Mouse (Mus musculus) cerebellum, postnatal 14 days (tissue): ENCODE data around the gene Adam23.

Experiments used
- DNase-seq, 2 experiments: peaks; one replicate each; pipeline ENCODE4 v3.0.0; 2021; ENCODE audit warnings: mixed read lengths in 2 of 2

The Adam23 gene

DNA sequence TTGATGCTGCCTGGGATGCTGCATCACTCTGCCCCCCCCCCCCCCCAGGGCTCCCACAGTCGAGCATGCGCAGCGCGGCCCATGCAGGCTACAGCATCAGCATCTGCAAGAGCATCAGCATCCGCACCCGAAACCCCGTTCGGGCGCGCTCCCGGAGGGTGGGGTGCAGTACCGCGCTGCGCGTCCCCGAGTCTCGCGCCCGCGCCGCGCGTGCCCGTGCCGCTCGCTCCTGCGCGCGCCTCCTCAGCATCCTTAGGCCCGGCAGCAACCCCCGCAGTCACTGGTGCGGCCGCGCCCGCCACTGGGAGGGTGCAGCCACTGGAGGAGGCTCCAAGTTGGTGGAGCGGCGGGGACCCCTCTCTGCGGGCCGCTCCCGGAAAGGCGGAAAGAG lies at the start of gene Adam23:
Gene Adam23 (plus strand): TSS at position 236 of the 391 bp plus-strand sequence.
- peak; percentile 86 to 89 for DNase-seq

DNA sequence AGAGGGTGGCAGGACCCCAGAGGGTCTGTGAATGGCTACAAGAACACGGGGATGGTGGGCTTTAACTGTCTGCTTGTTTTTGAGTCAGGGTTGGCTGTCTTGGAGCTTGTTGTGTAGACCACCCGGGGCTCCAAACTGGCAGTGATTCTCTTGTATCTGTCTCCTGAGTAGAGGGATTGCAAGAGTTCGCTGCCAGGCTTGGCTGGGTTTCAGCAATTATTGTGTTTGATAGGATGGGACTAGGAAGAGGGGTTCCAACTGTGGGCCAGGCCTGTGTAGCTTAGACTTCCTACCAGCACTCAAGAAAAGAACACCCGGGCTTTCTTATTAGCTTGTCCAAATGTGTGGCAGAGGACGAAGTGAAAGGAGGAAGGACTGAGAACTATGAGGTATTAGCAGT lies 44.6 kb upstream of the Adam23 start:
- peak; percentile 56 to 65 for DNase-seq

DNA sequence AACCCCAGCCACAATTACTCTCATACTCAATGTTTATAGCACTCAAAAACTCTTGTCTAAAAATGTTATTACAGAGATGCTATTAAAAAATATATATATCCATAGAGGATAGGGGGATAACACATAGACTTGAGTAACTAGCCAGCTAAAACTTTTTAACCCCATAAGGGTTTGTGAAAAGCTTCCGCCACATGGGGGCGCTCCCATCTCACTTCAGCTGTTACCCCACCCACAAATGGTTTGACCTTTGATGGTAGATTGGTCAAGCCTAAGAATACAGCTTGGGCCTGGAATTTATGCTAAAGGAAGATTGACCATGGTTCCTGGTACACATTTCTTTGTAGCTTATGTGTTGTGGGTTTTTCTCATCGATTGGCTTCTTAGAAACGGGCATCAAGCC lies 42.1 kb upstream of the Adam23 start:
- DNase-seq, result peak; percentile 48 to 64

GRCm38 (mm10) chr1:63408344-63408743 lies 37.3 kb upstream of the Adam23 start:
- DNase-seq, result no peak

GRCm38 (mm10) chr1:63418491-63418890 lies 27.2 kb upstream of the Adam23 start:
- DNase-seq, result no peak

- peak; percentile 80 to 82 for DNase-seq
Observed at GRCm38 (mm10) chr1:63430668-63431067, 15.0 kb upstream of the Adam23 start.

DNA sequence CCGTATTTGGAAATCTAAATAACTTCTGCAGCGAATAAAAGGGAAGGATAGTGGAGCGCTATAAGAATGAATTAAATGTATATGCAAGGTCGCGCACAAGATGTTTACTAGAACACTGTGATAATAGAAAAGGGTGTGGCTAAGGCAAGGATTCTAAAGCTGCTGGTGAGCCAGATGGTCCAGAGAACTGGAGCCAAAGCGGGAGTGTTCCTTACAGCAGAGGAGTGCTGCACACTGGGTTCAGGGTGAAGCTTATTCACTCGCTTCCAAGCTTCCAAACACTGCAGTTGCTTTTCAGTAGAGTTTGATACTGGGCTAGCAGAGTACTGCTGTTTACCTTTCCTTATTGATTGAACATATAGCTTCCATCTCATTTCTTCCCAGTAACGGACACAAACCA lies 14.5 kb upstream of the Adam23 start:
- DNase-seq, result peak; percentile 37 to 61

GRCm38 (mm10) chr1:63431842-63432241 lies 13.8 kb upstream of the Adam23 start:
- no peak for DNase-seq

GRCm38 (mm10) chr1:63434052-63434451 lies 11.6 kb upstream of the Adam23 start:
- DNase-seq, result no peak

DNA sequence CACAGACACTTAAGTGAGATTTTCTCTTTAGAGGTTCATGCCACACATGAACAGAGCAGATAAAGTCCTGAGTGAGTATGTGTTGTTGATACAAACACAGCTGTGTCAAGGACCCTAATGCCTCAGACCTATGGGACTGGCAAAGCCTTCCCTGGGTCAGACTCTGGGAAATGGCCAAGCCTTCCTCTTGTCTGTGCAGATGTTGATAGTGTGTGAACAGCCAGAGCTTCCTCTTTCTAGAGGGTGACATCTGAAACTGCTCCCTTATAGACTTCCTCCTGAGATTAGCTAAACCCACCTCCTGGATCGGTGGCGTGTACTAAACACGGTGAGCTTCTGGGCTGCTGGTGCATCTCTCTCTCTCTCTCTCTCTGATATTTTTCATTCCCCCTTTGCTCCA lies 8.2 kb upstream of the Adam23 start:
- no peak for DNase-seq

DNA sequence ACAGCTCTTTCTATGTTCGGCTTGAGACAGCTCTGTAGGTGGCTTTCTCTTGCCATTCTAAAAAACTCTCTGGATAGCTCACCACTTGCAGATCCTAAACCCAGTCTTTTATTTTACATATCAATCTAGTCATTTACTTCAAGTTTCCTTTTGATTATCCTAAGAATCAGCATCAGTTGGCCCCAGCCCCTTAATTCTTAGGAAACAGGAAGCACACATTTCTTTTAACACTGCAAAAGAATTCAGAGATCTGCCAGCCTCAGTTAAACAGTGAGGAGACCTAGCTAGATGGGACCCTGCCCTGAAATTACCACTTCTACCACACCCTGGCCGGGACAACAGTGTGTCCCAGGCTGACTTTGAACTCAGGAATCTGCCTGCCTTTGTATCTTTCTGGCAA lies 3.5 kb upstream of the Adam23 start:
- no peak for DNase-seq

DNA sequence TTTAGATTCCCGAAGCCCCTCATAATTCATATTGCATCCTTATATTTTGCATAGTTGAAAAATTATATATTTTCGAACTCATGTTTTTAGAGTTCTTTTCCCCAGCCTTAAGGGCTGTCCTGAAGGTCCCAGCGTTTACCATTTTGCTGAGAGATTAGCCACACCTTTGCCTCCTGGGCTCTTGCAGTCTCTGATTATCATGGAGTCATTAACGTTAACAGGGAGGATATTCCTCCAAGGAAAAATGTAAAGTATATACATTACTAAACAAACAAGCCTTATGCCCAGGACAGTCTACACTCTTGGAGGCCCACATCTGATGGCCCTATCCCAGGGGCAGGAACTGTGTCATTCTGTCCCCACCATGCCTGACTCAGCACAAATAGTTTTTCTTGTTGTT lies 3.1 kb upstream of the Adam23 start:
- DNase-seq, result no peak

DNA sequence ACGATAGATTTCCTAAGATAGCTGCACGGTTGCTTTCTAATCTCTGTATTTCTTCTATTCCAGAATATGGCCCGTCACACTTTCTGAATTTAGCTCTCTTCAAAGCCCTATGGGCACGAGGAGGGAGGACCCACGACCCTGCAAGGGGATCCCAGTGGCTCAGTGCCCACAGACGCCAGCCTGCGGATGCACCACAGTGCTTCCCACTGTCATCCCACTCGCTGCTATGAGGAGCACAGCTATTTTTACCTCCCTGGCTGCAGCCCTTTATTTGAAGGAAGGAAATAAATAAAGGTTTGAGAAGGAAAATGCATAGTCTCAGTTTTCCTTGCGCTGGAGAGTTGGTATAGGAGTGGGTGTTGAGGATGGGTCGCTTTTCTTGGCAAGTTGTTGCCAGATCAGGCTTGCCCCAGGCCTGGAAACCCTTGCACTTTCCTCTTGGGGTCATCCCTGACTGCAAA lies 512 bp upstream of the Adam23 start:
- peak; percentile 48 to 50 for DNase-seq

- DNase-seq, result peak; percentile 63 to 72
Observed at GRCm38 (mm10) chr1:63446047-63446704, 485 bp downstream of the Adam23 start.

DNA sequence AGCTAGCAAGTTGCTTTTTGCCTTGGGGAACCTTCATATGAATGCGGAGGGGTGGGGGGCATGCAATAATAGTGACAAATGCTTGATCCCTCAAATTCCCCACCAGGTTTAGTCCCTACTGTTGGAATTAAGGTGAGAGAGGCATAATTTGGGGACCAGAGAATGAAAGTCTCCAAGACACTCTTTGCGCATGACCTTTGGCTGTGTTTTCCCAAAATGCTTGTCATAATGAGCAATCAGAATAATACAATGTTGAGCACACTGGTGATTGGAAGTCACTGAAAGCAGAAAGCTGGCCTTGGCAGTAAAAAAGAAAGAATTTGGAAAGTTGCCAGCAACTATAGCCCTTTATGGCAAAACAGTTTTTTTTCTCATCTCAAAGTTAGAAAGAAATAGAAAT lies 1.0 kb downstream of the Adam23 start:
- DNase-seq, result no peak

- DNase-seq, result no peak
Observed at GRCm38 (mm10) chr1:63450091-63450490, 4.4 kb downstream of the Adam23 start.

- no peak for DNase-seq
Observed at GRCm38 (mm10) chr1:63453332-63453887, 7.7 kb downstream of the Adam23 start.

DNA sequence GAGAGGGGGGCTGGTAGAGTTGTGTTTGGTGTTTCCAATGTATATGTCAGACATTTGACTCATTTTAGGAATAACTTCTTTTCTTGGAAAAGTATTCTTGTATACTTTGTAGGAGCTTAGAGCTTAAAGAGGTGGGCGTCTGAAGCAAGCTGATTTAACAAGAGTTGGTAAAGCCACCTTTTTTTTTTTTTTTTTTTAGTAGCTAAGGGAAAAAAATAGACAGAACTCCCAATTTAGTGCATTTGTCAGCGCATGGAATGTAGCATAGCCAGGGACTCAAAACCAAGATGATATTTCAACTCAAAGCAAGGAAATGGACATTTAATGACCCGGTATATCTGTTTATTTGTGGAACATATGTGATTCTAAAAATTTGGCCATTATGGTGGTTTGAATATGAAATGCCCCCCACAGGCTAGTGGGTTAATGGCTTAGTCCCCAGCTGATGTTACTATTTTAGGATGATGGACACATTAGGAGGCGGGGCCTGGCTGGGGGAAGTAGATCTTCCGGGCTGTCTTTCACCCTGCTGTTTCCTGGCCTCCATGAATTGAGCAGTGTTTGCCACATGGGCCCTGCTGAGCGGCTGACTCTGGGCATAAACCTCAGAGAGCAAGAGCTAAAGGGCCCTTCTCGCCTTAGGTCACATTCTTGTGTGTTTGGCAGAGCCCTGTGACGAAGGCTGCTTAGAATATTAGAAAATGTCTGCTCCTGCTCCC lies 12.3 kb downstream of the Adam23 start:
- peak; percentile 77 to 81 for DNase-seq

DNA sequence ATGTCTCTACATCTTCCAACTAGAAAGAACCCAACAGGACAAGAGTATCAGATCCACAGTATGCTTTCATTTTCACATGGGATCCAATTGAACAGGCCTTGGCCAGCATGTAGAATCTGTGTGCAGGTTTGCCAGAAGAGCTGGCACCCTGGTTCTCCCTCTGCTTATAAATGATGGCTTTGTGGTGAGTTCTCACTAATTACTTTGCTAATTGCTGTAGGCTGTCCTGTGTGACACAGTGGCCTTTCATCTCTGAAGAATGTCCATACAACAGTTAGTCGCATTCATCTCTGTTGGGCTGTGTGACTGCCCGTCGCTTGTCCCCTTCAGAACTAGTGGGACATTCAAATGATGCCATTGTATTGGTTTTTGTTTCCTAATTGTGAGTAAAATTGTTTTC lies 13.5 kb downstream of the Adam23 start:
- peak; percentile 10 to 38 for DNase-seq

DNA sequence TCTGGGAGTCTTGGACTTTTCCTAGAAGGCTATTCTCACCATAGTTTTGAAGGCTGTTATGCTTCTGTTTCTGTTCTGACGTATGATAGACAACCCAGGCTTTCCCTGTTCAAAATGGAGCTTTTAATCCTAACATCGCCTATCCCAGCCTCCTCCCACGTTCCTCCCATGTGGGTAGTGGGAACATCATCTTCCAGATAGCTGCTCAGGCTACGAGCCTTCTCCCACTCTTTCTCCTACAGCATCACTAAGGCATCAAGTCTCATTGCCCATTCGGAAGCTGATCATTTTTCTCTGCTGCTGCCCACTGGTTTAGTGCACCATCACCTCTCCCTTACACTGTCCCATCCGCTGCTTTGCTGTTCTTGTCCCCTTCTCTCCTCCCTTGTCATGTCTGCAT lies 14.2 kb downstream of the Adam23 start:
- DNase-seq, result no peak

DNA sequence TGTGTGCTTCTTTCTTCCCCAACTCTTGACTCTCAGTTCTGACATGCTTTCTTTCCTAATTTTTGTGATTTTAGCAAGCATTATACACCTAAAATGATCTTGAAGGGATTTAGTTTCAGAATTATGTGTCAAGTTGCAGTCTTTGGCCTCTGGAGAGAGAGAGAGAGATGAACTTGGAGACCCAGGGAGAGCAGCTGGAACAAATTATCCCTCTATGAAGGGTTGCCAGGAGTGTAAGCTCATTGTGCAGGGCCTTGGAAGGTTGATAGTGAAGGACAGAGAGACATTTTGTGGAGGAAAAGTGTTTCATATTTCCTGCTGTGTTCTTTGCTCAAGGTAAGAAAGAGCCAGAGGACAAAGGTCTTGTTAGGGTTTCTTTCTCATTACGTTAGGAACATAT lies 18.8 kb downstream of the Adam23 start:
- no peak for DNase-seq

DNA sequence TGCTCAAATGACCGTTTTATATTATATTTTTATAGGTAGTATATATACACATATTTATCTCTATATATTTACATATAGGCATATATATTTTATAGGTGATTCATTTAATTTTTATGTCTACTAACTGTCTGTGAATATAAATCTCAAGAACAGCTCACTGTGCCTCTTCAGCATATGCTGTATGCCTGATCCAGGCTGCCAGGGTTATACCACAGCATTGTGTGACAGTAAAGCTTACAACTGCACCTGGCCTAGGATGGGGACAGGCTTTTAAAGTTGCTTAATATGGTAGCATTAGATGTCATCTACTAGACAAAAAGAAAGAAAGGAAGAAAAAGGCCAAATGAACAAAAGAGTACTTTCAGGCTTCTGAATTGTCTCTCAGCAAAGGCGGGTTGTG lies 27.6 kb downstream of the Adam23 start:
- no peak for DNase-seq

DNA sequence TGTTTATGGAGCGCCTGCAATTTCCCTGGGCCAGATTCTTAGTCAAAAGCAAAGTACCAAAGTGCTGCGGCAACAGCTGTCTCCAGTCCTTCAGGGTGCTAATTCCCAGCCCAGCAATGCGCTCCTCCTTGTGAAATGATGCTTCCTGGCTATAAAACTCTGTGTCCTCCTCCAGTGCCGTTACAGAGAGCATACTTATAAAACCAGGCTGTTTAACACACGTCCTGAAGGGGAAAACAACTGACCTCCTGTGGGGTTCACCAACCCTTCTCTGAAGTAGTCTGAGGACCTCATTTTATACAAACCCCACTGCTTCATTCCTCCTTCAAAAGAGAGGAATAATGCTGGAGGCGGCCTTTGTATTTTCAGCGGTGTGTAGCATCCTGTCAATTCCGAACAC lies 28.0 kb downstream of the Adam23 start:
- DNase-seq, result no peak

- DNase-seq, result peak; percentile 38 to 67
Observed at GRCm38 (mm10) chr1:63478946-63479345, 33.3 kb downstream of the Adam23 start.
